Mouse (Mus musculus) adrenal gland, postnatal 25 days (tissue): ENCODE measurements at regions not wholly inside any gene's neighbourhood (a gene's known extent, or its start where the extent isn't known, plus 50 kb on each side); places are given as distances from the start of the nearest gene placed in this dataset.
"Not testable (repeated sequence)": the region's sequence is repeated elsewhere in the genome, so short reads cannot be mapped to it uniquely, and the experiment has no call there.

Experiments
- DNase-seq: peaks from one replicate; pipeline ENCODE4 v3.0.0; 2021; ENCODE audit warnings: mixed read lengths

- DNase-seq, result not testable (repeated sequence)
Observed at GRCm38 (mm10) chr12:80055894-80056293, 56.9 kb downstream of the Zfp36l1 start.

- no peak for DNase-seq
Observed at GRCm38 (mm10) chr12:80055394-80055793, 57.4 kb downstream of the Zfp36l1 start.

GRCm38 (mm10) chr12:80054655-80055037 lies 58.2 kb downstream of the Zfp36l1 start:
- DNase-seq, result no peak

GRCm38 (mm10) chr12:80053902-80054654 lies 58.7 kb downstream of the Zfp36l1 start:
- DNase-seq, result no peak

GRCm38 (mm10) chr12:80048215-80048979 lies 64.4 kb downstream of the Zfp36l1 start:
- no peak for DNase-seq

GRCm38 (mm10) chr12:80046625-80047303 lies 66.0 kb downstream of the Zfp36l1 start:
- DNase-seq, result no peak

GRCm38 (mm10) chr12:80041510-80042324 lies 71.1 kb downstream of the Zfp36l1 start:
- no peak for DNase-seq

- no peak for DNase-seq
Observed at GRCm38 (mm10) chr12:80041012-80041411, 71.8 kb downstream of the Zfp36l1 start.

GRCm38 (mm10) chr12:80040233-80040632 lies 72.6 kb downstream of the Zfp36l1 start:
- DNase-seq, result no peak

GRCm38 (mm10) chr12:80039150-80039549 lies 73.7 kb downstream of the Zfp36l1 start:
- DNase-seq, result no peak

- DNase-seq, result no peak
Observed at GRCm38 (mm10) chr12:80035500-80036271, 77.1 kb downstream of the Zfp36l1 start.

- DNase-seq, result no peak
Observed at GRCm38 (mm10) chr12:80034963-80035411, 77.8 kb downstream of the Zfp36l1 start.

GRCm38 (mm10) chr12:80034100-80034499 lies 78.7 kb downstream of the Zfp36l1 start:
- no peak for DNase-seq

GRCm38 (mm10) chr12:80032520-80032919 lies 80.3 kb downstream of the Zfp36l1 start:
- no peak for DNase-seq

- DNase-seq, result no peak
Observed at GRCm38 (mm10) chr12:80028301-80028700, 84.5 kb downstream of the Zfp36l1 start.

GRCm38 (mm10) chr12:80023107-80024078 lies 89.4 kb downstream of the Zfp36l1 start:
- DNase-seq, result no peak

- no peak for DNase-seq
Observed at GRCm38 (mm10) chr12:80022181-80023106, 90.4 kb downstream of the Zfp36l1 start.

- no peak for DNase-seq
Observed at GRCm38 (mm10) chr12:80021030-80021473, 91.8 kb downstream of the Zfp36l1 start.

- no peak for DNase-seq
Observed at GRCm38 (mm10) chr12:80018086-80018485, 94.7 kb downstream of the Zfp36l1 start.
